Mouse (Mus musculus) stomach, postnatal 0 days (tissue): Measurements from ENCODE around the gene Cacna2d3.

Experiments used
- CTCF ChIP-seq: IDR thresholded peaks from 2 replicates; pipeline ENCODE4 v1.5.1; 2016; ENCODE audit warnings: antibody characterized with exemption, low read depth, mild to moderate bottlenecking, moderate library complexity
- EP300 ChIP-seq: optimal IDR thresholded peaks from 2 replicates; pipeline ENCODE3; 2016; ENCODE audit warnings: antibody characterized with exemption

- TF ChIP-seq EP300 (no peak), CTCF (no peak)
These were observed 716.3 kb downstream of the Cacna2d3 start for GRCm38 (mm10) chr14:29005228-29005840.
